Mouse (Mus musculus) gastrocnemius, postnatal 14 days (tissue): Measurements from ENCODE around the gene Smurf1. TPM values are rescaled to one million over a fixed set of nuclear protein-coding genes. Genes with fewer than 3 reads are reported as not detected.
A peak's percentile ranks its signal among the peaks of the same experiment; 100 is the strongest.

Source experiments
- DNase-seq: peaks from one replicate; pipeline ENCODE4 v3.0.0; 2021; ENCODE audit warnings: mixed read lengths
- intact Hi-C: fragments of 180-260 bp; cut with DNase I; formaldehyde crosslinking; loops from one replicate; pipeline ENCODE4 v1.15.1; 2025; ENCODE audit warnings: low total_unique reads
- long read RNA-seq, 2 experiments: library from polyadenylated mRNA; stranded (forward); transcript quantifications; one replicate each; pipeline ENCODE4 v2.0.0; 2021
- total RNA-seq, 2 experiments: library from RNA; stranded (reverse); gene quantifications; 2 replicates each; pipeline ENCODE4 v1.2.3; 2021

Smurf1 gene
- total RNA-seq, result 10 to 100 TPM; 11.0 to 13.1 TPM
- long read RNA-seq, experiment 1, full-length matches to known transcripts, result 3 of 6 reads
- long read RNA-seq, experiment 1, partial matches to known transcripts, result 0 of 6 reads
- long read RNA-seq, experiment 1, other reads (novel, unspliced or antisense), result 3 of 6 reads
- long read RNA-seq, experiment 2, full-length matches to known transcripts, result 11 of 16 reads
- long read RNA-seq, experiment 2, partial matches to known transcripts, result 2 of 16 reads
- long read RNA-seq, experiment 2, other reads (novel, unspliced or antisense), result 3 of 16 reads

DNA sequence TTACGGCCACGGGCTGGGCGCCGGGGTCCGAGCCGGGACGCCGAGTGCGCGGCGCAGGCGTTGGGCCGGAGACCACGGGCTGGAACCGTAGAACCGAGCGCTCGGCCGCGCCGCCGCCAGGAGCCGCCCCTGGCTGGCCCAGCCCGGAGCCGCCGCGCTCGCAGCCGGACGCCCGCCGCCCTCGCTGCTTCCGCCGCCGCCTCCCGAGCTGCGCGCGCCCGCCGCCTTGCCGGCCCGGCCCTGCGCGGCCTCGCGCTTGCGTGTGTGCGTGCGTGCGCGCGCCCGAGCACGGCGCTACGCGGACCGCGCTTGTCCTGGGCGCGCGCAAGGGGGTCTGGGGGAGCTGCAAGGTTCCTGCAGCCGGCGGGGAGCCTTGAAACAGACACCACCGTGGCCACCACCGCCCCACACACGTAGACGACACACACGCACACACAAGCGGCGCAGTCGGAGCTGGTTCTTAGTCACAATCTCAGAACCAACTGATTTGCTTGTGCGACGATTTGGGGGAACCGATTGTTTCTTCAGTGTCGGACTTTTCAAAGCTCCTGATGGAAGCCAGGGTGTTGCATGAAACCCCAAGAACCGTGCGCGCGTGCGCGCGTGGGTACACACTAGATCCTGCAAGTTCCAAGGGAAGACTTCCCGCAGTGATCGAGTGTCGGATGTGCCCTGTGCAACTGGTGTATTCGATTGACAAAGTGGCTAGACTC lies at the start of gene Smurf1:
Gene Smurf1 (minus strand): TSS at position 209 of the 713 bp plus-strand sequence.
- peak; percentile 90 for DNase-seq
- intact Hi-C loops, result no loop called here

DNA sequence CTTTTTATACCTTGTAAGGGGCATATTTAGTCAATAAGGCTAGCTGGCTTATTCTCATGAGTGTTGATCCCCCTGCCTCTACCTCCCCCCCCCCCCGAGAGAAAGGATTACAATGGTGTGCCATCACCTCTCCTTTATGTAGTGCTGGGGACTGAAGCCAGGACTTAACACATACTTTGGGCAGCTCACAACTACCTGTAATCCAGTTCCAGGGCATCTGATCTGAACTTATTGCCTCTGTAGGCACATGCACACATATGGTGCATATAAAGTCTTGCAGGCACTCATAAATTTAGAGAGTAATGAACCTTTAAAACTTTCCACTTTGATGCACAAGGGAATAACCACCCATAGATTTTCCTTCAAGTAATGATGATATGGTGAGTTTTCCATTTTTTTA lies 48.6 kb upstream of the Smurf1 start:
- intact Hi-C loops, result no loop called here
- DNase-seq, result no peak

DNA sequence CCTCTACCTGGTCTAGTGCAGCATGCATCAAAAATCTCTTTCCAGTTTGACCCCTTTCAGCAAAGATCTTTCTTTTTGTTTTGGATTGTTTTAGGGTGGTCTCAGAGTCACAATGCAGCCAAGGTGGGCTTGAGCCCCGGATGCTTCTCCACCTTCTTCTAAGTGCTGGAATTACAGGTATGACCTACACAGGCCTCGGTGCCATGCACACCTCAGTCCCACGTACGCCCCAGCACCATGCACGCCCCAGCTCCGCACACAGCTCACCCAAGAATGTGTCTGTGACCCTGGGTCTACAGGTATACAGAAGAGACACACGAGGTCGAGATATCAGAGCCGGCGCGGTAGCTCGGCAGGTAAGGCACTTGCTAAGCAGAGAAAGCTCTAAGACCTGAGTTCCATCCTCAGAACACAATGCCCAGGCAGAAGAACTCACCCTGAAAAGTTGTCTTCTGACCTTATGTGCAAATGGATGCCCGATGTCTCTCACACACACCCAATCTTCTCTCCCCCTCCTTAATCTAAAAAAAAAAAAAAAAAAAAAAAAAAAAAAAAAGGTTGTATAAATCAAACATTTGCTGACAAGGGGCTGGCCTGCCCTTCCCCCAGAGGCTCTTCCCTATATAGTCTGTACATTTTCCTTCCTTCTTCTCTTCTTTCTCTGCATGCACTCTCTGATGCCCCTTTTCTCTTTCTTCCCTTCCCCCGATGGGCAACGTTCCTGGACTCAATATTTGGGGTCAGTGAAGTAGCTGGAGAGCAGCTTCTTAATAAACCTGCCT lies 43.4 kb upstream of the Smurf1 start:
- intact Hi-C loops, result no loop called here
- no peak for DNase-seq

DNA sequence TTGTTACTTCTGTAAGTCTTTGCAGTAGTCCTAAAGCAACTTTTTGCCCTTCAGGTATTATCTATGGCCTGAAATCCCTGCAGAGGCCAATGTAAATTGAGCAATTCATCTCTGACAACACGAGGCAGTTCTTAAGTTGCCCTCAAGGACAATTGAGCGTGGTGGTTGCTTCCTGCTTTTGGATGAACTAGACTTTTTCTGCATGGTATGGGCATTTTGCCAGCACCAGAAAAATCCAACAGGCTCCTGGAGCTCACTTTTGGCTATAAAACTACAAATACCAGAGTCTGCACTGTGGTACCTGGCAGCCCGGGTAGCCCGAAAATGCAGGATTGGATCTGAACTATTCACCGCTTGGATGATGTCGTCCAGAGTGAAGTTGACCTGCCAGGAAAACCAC lies 39.9 kb upstream of the Smurf1 start:
- no peak for DNase-seq
- intact Hi-C loops, result no loop called here

DNA sequence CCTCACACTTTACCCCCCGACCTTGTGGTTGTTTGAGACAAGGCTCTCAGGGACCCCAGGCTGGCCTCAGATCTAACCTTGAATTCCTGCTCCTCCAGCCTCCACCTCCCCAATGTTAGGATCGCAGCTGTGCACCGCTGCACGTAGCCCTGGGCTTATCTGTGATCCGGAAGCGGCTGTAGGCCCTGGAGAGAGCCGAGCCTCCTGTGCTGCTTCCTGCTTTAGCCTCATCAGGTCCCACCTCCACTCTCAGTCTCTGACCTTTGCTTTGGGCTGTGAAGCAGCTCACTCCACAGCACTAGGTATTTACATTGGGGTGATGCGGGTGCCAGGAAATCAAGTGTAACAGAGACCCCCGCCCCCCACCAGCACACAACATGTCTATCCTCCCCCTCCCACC lies 38.8 kb upstream of the Smurf1 start:
- DNase-seq, result no peak
- intact Hi-C loops, result no loop called here

DNA sequence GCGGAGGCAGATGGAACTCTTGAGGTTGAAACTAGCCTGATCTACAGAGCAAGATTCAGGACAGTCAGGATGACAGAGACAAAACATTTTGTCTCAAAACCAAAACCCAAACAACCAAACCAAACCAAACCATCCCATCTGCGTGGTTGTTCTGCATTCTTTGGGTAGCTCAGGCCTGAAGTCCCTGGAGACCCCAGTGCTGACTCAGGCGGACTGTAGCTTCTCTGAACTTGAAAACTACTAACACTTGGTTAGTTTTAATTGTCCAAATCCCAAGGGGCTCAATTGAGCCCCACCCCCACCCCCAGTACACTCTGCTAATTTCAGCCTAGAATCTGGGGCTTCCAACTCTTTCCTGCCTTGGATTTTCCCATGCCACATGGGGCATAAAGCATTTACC lies 37.7 kb upstream of the Smurf1 start:
- intact Hi-C loops, result no loop called here
- no peak for DNase-seq

DNA sequence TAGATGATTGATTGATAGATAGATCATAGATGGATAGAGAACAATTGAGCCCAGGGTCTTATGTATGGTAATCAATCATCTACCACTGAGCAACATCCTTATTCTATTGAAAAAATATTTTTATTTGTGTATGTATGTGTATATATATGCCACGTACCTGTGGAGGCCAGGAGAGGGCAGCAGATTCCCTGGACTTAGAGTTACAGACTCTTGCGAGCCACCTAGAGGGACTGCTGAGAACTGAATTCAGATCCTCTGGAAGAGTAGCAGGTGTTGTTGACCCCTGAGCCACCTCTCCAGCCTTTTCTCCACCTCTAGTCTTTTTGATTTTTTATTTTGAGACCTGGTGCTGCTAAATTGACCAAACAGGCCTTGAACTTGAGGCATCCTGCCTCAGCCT lies 32.8 kb upstream of the Smurf1 start:
- DNase-seq, result no peak
- intact Hi-C loops, result no loop called here

DNA sequence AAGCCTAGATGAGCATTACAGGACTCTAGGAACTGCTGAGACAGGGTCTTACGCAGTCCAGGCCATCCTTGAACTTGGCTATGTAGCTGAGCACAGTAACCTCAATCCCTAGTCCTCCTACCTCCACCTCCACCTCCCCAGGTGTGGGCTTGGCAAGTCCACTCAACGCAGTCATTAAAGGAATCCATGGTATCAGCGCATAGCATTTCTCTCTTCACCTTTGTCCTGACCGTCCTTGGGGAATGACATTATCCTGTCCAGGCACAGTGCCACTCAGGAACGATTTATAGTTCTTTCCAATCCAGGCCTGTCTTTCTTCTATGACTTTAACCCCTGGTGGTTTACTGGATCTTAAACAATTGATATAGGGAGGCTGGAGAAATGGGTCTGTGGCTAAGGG lies 24.8 kb upstream of the Smurf1 start:
- intact Hi-C loops, result no loop called here

DNA sequence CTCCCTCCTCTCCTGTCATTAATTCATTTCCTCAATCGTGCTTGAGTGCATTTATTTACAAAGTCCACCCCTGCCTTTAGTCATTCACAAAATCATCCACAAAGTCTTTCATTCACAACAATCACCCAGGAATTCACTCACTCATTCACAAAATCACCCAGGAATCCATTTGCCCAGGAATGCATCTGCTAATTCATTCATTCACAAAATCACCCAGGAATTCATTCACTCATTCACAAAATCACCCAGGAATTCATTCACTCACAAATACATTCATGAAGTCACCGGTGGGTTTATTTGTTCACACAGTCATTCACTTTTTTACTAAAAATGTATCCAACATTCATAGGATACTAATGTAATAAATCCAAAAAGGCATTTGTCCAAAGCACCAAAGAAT lies 24.4 kb upstream of the Smurf1 start:
- intact Hi-C loops, result no loop called here
- DNase-seq, result no peak

More for the DNA sequence above, 24.8 kb upstream of the Smurf1 start:
- no peak for DNase-seq

DNA sequence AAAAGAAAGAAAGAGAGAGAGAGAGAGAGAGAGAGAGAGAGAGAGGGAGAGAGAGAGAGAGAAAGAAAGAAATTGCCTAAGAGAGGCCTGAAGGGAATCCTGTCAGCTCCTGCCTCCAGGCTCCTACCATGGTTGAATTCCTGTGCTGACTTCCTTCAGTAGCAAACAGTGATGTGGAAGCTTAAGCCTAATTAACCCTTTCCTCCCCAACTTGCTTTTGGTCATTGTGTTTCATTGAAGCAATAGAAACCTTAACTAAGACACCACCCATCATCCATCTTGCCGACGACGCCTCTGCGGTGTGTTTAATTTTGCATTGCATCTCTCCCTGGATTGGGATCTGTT lies 23.4 kb upstream of the Smurf1 start:
- DNase-seq, result no peak
- intact Hi-C loops, result loop anchor here (2.0 to 10.0 kb wide), 3 partner anchors 87 to 194 kb away; no protein-coding TSS in a partner anchor

DNA sequence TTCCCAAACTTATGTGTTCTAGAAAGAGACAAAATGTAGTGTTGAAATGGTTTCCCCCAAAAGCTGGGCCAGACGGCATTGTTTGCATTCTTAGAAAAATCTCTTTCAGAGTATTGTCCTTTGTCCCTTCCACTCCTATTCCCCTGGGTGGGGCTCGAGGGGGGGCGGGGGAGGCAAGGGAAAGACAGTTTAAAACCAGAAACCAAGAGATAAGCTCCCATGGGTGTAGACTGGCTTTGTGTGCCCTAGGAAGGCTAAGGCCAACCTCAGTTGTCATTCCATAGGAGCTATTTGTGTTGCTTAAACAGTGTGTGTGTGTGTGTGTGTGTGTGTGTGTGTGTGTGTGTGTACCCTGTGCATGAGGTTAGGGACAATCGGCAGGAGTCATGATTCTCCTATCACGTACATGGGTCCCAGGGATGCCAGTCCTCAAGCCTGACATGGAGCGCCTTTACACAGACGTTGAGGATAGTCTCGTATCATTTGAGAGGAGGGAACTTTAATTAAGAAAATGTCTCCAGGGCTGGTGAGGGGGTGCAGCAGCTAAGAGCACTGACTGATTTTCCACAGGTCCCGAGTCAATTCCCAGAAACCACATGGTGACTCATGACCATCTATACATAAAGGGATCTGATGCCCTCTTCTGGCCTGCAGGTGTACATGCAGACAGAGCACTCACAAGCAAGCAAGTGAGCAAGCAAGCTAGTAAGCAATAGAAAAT lies 22.9 kb upstream of the Smurf1 start:
- intact Hi-C loops, result loop anchor here (2.0 to 10.0 kb wide), 3 partner anchors 86 to 194 kb away; no protein-coding TSS in a partner anchor
- peak; percentile 22 for DNase-seq

DNA sequence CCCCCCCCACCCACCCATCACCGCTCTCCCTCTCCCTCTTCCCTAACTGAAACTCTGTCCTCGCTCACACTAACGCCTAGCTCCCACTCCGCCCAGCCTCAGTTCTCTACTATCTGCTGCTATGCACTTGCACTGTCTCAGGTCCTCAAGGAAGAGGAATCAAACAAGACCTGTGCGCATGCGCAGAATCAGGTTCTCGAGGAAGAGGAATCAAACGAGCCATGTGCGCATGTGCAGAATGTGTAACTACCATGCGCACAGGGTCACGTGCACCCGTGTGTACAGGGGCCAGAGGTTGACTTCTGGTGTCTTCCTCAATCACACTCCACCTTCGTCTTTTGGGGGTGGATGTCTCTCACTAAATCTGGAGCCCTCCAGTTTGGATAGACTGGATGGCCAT lies 21.9 kb upstream of the Smurf1 start:
- DNase-seq, result no peak
- intact Hi-C loops, result loop anchor here (5.0 to 10.0 kb wide), 2 partner anchors 85 to 193 kb away; no protein-coding TSS in a partner anchor

DNA sequence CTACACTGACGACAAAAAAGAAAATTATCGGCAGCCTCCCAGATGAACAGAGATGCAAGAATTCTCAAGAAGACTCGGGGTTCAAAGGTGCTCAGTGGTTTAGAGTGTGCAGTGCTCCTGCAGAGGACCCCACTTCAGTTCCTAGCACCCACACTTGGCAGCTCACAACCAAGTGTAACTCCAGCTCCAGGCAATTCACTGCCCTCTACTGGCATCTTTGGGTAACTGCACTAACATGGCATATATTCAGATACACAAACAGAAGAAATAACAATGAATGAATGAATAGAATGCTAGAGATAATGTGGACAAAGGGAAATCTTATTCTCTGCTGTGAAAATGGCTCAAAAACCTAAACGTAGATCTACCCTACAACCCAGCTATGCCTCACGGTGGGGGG lies 19.2 kb upstream of the Smurf1 start:
- intact Hi-C loops, result loop anchor here (5.0 to 10.0 kb wide), 2 partner anchors 83 to 190 kb away; no protein-coding TSS in a partner anchor
- no peak for DNase-seq

DNA sequence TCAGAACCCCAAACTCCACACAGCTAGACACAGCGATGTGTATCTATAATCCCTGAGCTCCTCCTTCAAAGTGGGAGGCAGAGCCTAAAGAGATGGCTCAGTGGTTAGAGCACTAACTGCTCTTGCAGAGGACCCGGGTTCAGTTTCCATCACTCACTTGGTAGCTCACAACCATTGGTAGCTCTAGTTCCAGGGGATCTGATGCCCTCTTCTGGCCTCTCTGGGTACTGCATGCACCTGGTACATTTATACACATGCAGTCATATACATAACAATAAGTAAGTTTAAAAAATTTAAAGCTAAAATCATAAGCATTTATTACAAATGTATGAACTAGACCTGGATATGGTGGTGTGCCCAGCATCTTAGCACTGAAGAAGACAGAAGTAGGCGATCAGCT lies 17.6 kb upstream of the Smurf1 start:
- intact Hi-C loops, result loop anchor here (10.0 kb wide), 1 partner anchor 188 kb away; no protein-coding TSS in a partner anchor
- no peak for DNase-seq

DNA sequence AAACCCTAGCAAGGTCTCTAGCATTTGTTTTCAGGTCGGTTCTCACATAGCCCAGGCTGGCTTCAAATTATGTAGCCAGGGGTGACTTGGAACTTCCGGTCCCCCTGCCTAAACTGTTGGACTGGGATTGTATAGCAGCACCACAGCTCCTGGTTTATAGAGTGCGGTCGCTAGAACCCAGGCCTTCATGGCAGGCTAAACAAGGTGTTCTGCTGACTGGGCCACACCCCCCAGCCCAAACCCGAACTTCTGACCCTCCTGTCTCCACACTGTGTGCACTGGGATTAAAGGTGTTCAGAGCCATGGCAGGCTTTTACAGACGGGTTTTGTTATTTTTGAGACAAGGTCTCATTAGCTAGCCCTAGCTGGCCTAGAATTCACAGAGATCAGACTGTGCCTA lies 13.5 kb upstream of the Smurf1 start:
- no peak for DNase-seq

DNA sequence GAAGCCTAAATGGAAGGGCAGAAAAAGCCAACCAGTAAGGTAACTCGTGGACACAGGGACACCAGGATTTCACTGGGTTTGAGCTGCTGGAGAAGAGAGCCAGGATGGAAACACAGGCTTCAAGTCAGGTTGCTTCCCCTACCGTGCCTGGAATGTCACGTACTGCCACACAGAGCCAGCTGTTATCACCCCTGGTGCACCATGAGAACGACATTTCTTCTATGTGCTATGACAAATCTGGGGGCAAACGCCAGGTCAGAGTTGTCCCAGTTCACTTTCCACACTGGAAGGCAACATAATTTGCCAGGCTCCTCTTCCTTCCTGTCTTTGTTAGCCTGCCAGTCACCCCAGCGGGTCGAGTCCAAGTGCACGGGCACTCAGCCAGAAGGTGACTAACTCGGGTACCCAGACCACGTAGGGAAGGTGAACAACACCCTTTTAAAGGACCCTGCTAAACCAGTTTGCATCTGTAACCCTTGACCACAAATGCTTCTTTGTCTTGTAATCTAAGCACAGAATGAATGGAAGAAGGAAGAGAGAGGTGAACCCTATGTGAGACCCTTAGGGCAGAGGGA lies 13.0 kb upstream of the Smurf1 start:
- intact Hi-C loops, result no loop called here
- no peak for DNase-seq

More for the DNA sequence above, 13.5 kb upstream of the Smurf1 start:
- intact Hi-C loops, result no loop called here

DNA sequence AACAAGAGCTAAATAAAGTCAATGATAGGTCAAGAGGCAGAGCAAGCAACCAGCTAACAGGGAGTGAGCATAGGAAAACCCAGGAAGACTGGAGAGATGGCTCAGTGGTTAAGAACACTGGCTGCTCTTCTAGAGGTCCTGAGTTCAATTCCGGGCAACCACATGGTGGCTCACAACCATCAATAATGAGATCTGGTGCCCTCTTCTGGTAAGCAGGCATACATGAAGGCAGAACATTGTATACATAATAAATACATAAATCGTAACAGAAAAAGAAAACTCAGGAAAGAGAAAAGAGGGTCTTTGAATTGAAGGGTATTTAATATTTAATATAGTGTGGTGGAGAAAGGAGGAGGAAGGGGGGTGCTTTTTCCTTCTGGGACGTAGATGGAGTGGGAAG lies 5.6 kb upstream of the Smurf1 start:
- no peak for DNase-seq
- intact Hi-C loops, result no loop called here

DNA sequence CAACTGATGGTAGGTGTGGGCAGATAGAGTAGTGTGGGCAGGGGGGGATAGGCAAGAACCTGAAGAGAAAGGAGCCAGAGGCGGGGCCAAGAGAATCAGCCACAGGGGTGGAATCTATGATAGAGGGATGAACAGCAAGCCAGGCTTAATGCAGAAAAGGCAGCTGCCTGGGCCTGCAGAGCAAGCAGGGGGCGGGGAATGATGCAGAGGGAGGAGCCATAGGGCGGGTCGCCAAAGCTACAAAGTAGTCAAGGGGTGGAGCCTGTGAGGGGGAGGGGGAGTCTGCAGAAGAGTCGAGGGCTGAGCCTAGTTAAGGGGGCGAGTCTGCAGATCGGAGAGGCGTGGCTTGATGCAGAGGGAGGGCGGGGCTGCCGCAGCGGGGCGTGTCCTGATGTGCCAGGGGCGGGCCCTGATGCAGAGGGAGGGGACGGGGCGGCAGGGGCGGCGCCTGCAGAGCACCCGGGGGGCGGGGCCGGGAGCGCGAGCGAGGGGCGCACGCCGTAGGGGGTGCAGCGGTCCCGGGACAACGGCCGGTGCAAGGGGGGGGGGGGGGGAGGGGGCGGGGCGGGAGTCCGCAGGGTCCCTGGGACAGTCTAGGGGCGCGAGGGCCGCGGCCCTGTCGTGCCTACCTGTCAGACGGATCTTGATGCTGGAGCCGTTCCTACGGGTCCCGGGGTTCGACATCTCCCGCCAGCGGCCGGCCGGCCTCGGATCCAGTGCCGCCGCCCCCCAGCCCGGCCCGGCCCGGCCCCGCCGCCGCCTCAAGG lies 592 bp downstream of the Smurf1 start:
- intact Hi-C loops, result no loop called here

DNA sequence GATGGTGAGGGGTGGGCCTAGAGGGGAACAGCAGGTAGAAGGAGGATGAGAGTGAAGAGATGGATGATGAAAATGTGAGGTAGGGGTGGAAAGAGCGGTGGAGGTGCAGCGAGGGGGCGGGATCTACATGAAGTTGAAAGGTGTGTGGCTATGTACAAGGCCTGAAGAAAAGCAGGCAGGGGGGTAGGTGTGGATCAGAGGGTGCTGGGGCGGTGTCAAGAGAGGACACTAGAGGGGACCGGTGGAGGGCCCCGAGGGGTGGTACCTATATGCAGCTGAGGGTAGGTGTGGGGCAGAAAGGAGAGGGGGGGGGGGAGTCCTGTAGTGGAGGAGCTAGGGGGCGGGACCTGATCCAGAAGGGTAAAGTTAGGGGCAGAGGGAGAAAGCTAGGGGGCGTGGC lies 1.2 kb downstream of the Smurf1 start:
- DNase-seq, result no peak
- intact Hi-C loops, result no loop called here

More for the DNA sequence above, 592 bp downstream of the Smurf1 start:
- peak; percentile 89 for DNase-seq
